Mouse (Mus musculus): ENCODE results near the gene Crct1. TPM values are rescaled to one million over a fixed set of nuclear protein-coding genes. Genes with fewer than 3 reads are reported as not detected.
A peak's percentile ranks its signal among the peaks of the same experiment; 100 is the strongest.

Gene Crct1
- polyA plus RNA-seq (2014; fragmentation: Nextera tagmentation; extraction: Ambion mirVana): 0.38 and 0.85 TPM in 2 replicates

GRCm38 (mm10) chr3:93015460-93016104 lies at the start of gene Crct1:
Gene Crct1 (minus strand): TSS chr3:93015687.
- no peak for ATAC-seq (ENCODE audit: insufficient number of reproducible peaks, insufficient read depth, low FRiP score, low read depth)
- H3K36me3 ChIP-seq (ENCODE audit: control insufficient read depth, insufficient read depth, low read length): no peaks in the 10 kb centered on the region
- H3K4me2 ChIP-seq (replicated peaks; ENCODE audit: low read depth, low read length): peak within 1 kb of the TSS; percentile 85
- H3K9me3 ChIP-seq (ENCODE audit: control insufficient read depth, low read depth, low read length): no peaks in the 10 kb centered on the region
- peak within 1 kb of the TSS; percentile 40 for H3K4me3 ChIP-seq (ENCODE audit: low read depth, low read length)
- WGBS: 21% methylated on average over 4 of the region's 4 CpGs
- no peak within 1 kb of the TSS for H3K27ac ChIP-seq (ENCODE audit: low read length)
- H3K27me3 ChIP-seq (ENCODE audit: control insufficient read depth, insufficient read depth, low read length): no peaks in the 10 kb centered on the region
- H3K4me1 ChIP-seq (ENCODE audit: control insufficient read depth, insufficient read depth, low read length): no peaks in the 10 kb centered on the region
- H3K9ac ChIP-seq (replicated peaks; ENCODE audit: low read depth, low read length): peak within 1 kb of the TSS; percentile 38

- Histone ChIP-seq H3K4me1 (ENCODE audit: control insufficient read depth, insufficient read depth, low read length) (no peaks in the 10 kb centered on the region), H3K27ac (ENCODE audit: low read length) (no peak overlapping the region), H3K9ac (replicated peaks; ENCODE audit: low read depth, low read length) (no peak overlapping the region), H3K27me3 (ENCODE audit: control insufficient read depth, insufficient read depth, low read length) (no peaks in the 10 kb centered on the region), H3K9me3 (ENCODE audit: control insufficient read depth, low read depth, low read length) (no peaks in the 10 kb centered on the region), H3K4me3 (ENCODE audit: low read depth, low read length) (no peak overlapping the region), H3K36me3 (ENCODE audit: control insufficient read depth, insufficient read depth, low read length) (no peaks in the 10 kb centered on the region), H3K4me2 (replicated peaks; ENCODE audit: low read depth, low read length) (no peak overlapping the region)
- ATAC-seq (ENCODE audit: insufficient number of reproducible peaks, insufficient read depth, low FRiP score, low read depth): no peak
- 50% methylated on average over 10 of the region's 10 CpGs for WGBS
Observed at GRCm38 (mm10) chr3:93052826-93053474, 37.5 kb upstream of the Crct1 start.

GRCm38 (mm10) chr3:93050182-93050581 lies 34.7 kb upstream of the Crct1 start:
- no peak overlapping the region for H3K4me2 ChIP-seq (replicated peaks; ENCODE audit: low read depth, low read length)
- H3K27me3 ChIP-seq (ENCODE audit: control insufficient read depth, insufficient read depth, low read length): no peaks in the 10 kb centered on the region
- H3K4me1 ChIP-seq (ENCODE audit: control insufficient read depth, insufficient read depth, low read length): no peaks in the 10 kb centered on the region
- no peak for ATAC-seq (ENCODE audit: insufficient number of reproducible peaks, insufficient read depth, low FRiP score, low read depth)
- H3K9me3 ChIP-seq (ENCODE audit: control insufficient read depth, low read depth, low read length): no peaks in the 10 kb centered on the region
- no peak overlapping the region for H3K27ac ChIP-seq (ENCODE audit: low read length)
- H3K36me3 ChIP-seq (ENCODE audit: control insufficient read depth, insufficient read depth, low read length): no peaks in the 10 kb centered on the region
- 88% methylated on average over 1 of the region's 1 CpGs for WGBS
- no peak overlapping the region for H3K4me3 ChIP-seq (ENCODE audit: low read depth, low read length)
- H3K9ac ChIP-seq (replicated peaks; ENCODE audit: low read depth, low read length): no peak overlapping the region

- Histone ChIP-seq H3K4me2 (replicated peaks; ENCODE audit: low read depth, low read length) (no peak overlapping the region), H3K27ac (ENCODE audit: low read length) (no peak overlapping the region), H3K9ac (replicated peaks; ENCODE audit: low read depth, low read length) (no peak overlapping the region), H3K4me3 (ENCODE audit: low read depth, low read length) (no peak overlapping the region), H3K9me3 (ENCODE audit: control insufficient read depth, low read depth, low read length) (no peaks in the 10 kb centered on the region), H3K36me3 (ENCODE audit: control insufficient read depth, insufficient read depth, low read length) (no peaks in the 10 kb centered on the region), H3K4me1 (ENCODE audit: control insufficient read depth, insufficient read depth, low read length) (no peaks in the 10 kb centered on the region), H3K27me3 (ENCODE audit: control insufficient read depth, insufficient read depth, low read length) (no peaks in the 10 kb centered on the region)
- ATAC-seq (ENCODE audit: insufficient number of reproducible peaks, insufficient read depth, low FRiP score, low read depth): peak; percentile 72; the same call in 1 of the 2 replicates
- 47% methylated on average over 5 of the region's 5 CpGs for WGBS
Observed at GRCm38 (mm10) chr3:93031450-93031849, 16.0 kb upstream of the Crct1 start.

GRCm38 (mm10) chr3:93025486-93025885 lies 10.0 kb upstream of the Crct1 start:
- no peak overlapping the region for H3K4me3 ChIP-seq (ENCODE audit: low read depth, low read length)
- no peaks in the 10 kb centered on the region for H3K4me1 ChIP-seq (ENCODE audit: control insufficient read depth, insufficient read depth, low read length)
- H3K27ac ChIP-seq (ENCODE audit: low read length): no peak overlapping the region
- H3K9me3 ChIP-seq (ENCODE audit: control insufficient read depth, low read depth, low read length): no peaks in the 10 kb centered on the region
- no peaks in the 10 kb centered on the region for H3K36me3 ChIP-seq (ENCODE audit: control insufficient read depth, insufficient read depth, low read length)
- no peak for ATAC-seq (ENCODE audit: insufficient number of reproducible peaks, insufficient read depth, low FRiP score, low read depth)
- H3K9ac ChIP-seq (replicated peaks; ENCODE audit: low read depth, low read length): no peak overlapping the region
- 58% methylated on average over 2 of the region's 2 CpGs for WGBS
- H3K4me2 ChIP-seq (replicated peaks; ENCODE audit: low read depth, low read length): no peak overlapping the region
- H3K27me3 ChIP-seq (ENCODE audit: control insufficient read depth, insufficient read depth, low read length): no peaks in the 10 kb centered on the region

GRCm38 (mm10) chr3:93023411-93024184 lies 8.1 kb upstream of the Crct1 start:
- Histone ChIP-seq H3K27ac (ENCODE audit: low read length) (no peak overlapping the region), H3K4me1 (ENCODE audit: control insufficient read depth, insufficient read depth, low read length) (no peaks in the 10 kb centered on the region), H3K9ac (replicated peaks; ENCODE audit: low read depth, low read length) (no peak overlapping the region), H3K27me3 (ENCODE audit: control insufficient read depth, insufficient read depth, low read length) (no peaks in the 10 kb centered on the region), H3K4me2 (replicated peaks; ENCODE audit: low read depth, low read length) (no peak overlapping the region), H3K4me3 (ENCODE audit: low read depth, low read length) (no peak overlapping the region), H3K36me3 (ENCODE audit: control insufficient read depth, insufficient read depth, low read length) (no peaks in the 10 kb centered on the region), H3K9me3 (ENCODE audit: control insufficient read depth, low read depth, low read length) (no peaks in the 10 kb centered on the region)
- no peak for ATAC-seq (ENCODE audit: insufficient number of reproducible peaks, insufficient read depth, low FRiP score, low read depth)
- WGBS: 84% methylated on average over 3 of the region's 3 CpGs

- Histone ChIP-seq H3K9me3 (ENCODE audit: control insufficient read depth, low read depth, low read length) (no peaks in the 10 kb centered on the region), H3K36me3 (ENCODE audit: control insufficient read depth, insufficient read depth, low read length) (no peaks in the 10 kb centered on the region), H3K27me3 (ENCODE audit: control insufficient read depth, insufficient read depth, low read length) (no peaks in the 10 kb centered on the region), H3K4me3 (ENCODE audit: low read depth, low read length) (no peak overlapping the region), H3K27ac (ENCODE audit: low read length) (no peak overlapping the region), H3K4me1 (ENCODE audit: control insufficient read depth, insufficient read depth, low read length) (no peaks in the 10 kb centered on the region), H3K9ac (replicated peaks; ENCODE audit: low read depth, low read length) (no peak overlapping the region), H3K4me2 (replicated peaks; ENCODE audit: low read depth, low read length) (no peak overlapping the region)
- no peak for ATAC-seq (ENCODE audit: insufficient number of reproducible peaks, insufficient read depth, low FRiP score, low read depth)
- 93% methylated on average over 1 of the region's 1 CpGs for WGBS
Observed at GRCm38 (mm10) chr3:93021171-93021570, 5.7 kb upstream of the Crct1 start.

GRCm38 (mm10) chr3:93018960-93019359 lies 3.5 kb upstream of the Crct1 start, which contains the start of gene Lce1m:
Gene Lce1m (minus strand): TSS chr3:93019060.
- H3K9me3 ChIP-seq (ENCODE audit: control insufficient read depth, low read depth, low read length): no peaks in the 10 kb centered on the region
- ATAC-seq (ENCODE audit: insufficient number of reproducible peaks, insufficient read depth, low FRiP score, low read depth): no peak
- H3K4me2 ChIP-seq (replicated peaks; ENCODE audit: low read depth, low read length): no peak within 1 kb of the TSS
- no peaks in the 10 kb centered on the region for H3K4me1 ChIP-seq (ENCODE audit: control insufficient read depth, insufficient read depth, low read length)
- no peak within 1 kb of the TSS for H3K4me3 ChIP-seq (ENCODE audit: low read depth, low read length)
- H3K27ac ChIP-seq (ENCODE audit: low read length): no peak within 1 kb of the TSS
- H3K27me3 ChIP-seq (ENCODE audit: control insufficient read depth, insufficient read depth, low read length): no peaks in the 10 kb centered on the region
- no peaks in the 10 kb centered on the region for H3K36me3 ChIP-seq (ENCODE audit: control insufficient read depth, insufficient read depth, low read length)
- no peak within 1 kb of the TSS for H3K9ac ChIP-seq (replicated peaks; ENCODE audit: low read depth, low read length)
- 93% methylated on average over 2 of the region's 2 CpGs for WGBS

All from stomach, embryonic 14.5 days (tissue).